Mouse (Mus musculus) cortical plate, adult 2 months (tissue): ENCODE measurements around the gene Dusp22.

Experiments used
- CTCF ChIP-seq: fragments of 200-500 bp; IDR thresholded peaks from 2 replicates; pipeline ENCODE4 v1.5.1; 2011; ENCODE audit warnings: mild to moderate bottlenecking, control low read depth, low read length; ENCODE audit not compliant: insufficient read depth; ENCODE audit errors: extremely low read depth
- POLR2A ChIP-seq: fragments of 200-500 bp; IDR thresholded peaks from 2 replicates; pipeline ENCODE4 v1.6.1; 2011; ENCODE audit warnings: mild to moderate bottlenecking, low read length, control low read depth; ENCODE audit not compliant: insufficient read depth; ENCODE audit errors: extremely low read depth

- TF ChIP-seq CTCF (no peak), POLR2A (no peak)
Observed at GRCm38 (mm10) chr13:30749557-30750141, 89.8 kb downstream of the Dusp22 start.
